Mouse (Mus musculus): ENCODE results near the gene Gtf2f2.

DNA sequence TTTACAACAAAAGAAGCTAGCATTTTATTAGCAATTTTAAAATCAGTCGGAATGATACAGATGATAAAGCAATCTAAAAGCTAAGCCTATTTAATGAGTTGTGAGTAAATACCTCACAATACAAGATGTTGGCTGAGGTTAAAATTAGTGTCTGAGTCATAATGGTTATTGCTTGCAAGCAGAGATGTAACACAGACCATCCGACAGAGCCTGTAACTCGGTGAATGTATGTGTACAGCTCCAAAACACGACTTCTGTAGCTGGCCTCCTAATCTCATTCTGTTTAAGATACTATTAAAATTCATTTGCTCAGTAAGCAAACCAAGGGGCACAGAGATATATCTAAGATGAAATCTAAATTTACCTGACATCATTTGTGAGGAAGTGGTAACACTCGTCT is 43.4 kb downstream of the Gtf2f2 start:
- TF ChIP-seq GATA1 (IDR thresholded peaks at IDR 0.05; ENCODE audit: borderline replicate concordance, low read length) (no peak), FLI1 (IDR thresholded peaks at IDR 0.05; ENCODE audit: low read length) (no peak)
